Mouse (Mus musculus): Measurements from ENCODE around the gene BC005537. TPM values are rescaled to one million over a fixed set of nuclear protein-coding genes. Genes with fewer than 3 reads are reported as not detected.
"Not testable (repeated sequence)": the region's sequence is repeated elsewhere in the genome, so short reads cannot be mapped to it uniquely, and the experiment has no call there.

BC005537 gene
- total and polyA plus RNA-seq, 2 experiments from 2014 or later: 16.3 to 52.2 TPM

- 4% methylated on average over 21 of the region's 21 CpGs for WGBS
- H3K4me1 ChIP-seq (ENCODE audit: insufficient read depth, low read length): peaks cover 7% of the 10 kb centered on the region; the same call in 1 of the 2 replicates
- ATAC-seq (ENCODE audit: low FRiP score): 0 out of 2 replicates have a peak, but pooled peaks have one; percentile 5
These were observed 30.8 kb downstream of the BC005537 start for GRCm38 (mm10) chr13:24832131-24832810.

GRCm38 (mm10) chr13:24832811-24833155 lies 31.3 kb downstream of the BC005537 start:
- 61% methylated on average over 2 of the region's 2 CpGs for WGBS
- no peaks in the 10 kb centered on the region for H3K36me3 ChIP-seq (ENCODE audit: insufficient read depth, low read length)
- no peak for ATAC-seq (ENCODE audit: low FRiP score)

More at GRCm38 (mm10) chr13:24832131-24832810, 30.8 kb downstream of the BC005537 start:
- peak overlapping the region; percentile 71 for H3K9ac ChIP-seq (replicated peaks; ENCODE audit: low read length, poor library complexity, severe bottlenecking)
- peak overlapping the region; percentile 71 for H3K27ac ChIP-seq (ENCODE audit: low read depth, low read length)
- peak overlapping the region; percentile 72 for H3K4me3 ChIP-seq (ENCODE audit: low read depth, low read length)
- H3K4me2 ChIP-seq (ENCODE audit: low read depth, low read length, poor library complexity, severe bottlenecking): peak overlapping the region; percentile 86
- DNase-seq (ENCODE audit: low spot score): no peak
- H3K27me3 ChIP-seq (ENCODE audit: insufficient read depth, low read length): no peaks in the 10 kb centered on the region
- no peak for TF ChIP-seq CTCF (IDR thresholded peaks at IDR 0.05)
- no peaks in the 10 kb centered on the region for H3K36me3 ChIP-seq (ENCODE audit: insufficient read depth, low read length)
- H3K9me3 ChIP-seq (ENCODE audit: low read length): no peaks in the 10 kb centered on the region

GRCm38 (mm10) chr13:24837765-24838164 lies 36.3 kb downstream of the BC005537 start:
- not testable (repeated sequence) for H3K9ac ChIP-seq (replicated peaks; ENCODE audit: low read length, poor library complexity, severe bottlenecking); H3K4me2 ChIP-seq (ENCODE audit: low read depth, low read length, poor library complexity, severe bottlenecking); ATAC-seq (ENCODE audit: low FRiP score); DNase-seq (ENCODE audit: low spot score); H3K27ac ChIP-seq (ENCODE audit: low read depth, low read length); H3K4me3 ChIP-seq (ENCODE audit: low read depth, low read length); H3K9me3 ChIP-seq (ENCODE audit: low read length); H3K36me3 ChIP-seq (ENCODE audit: insufficient read depth, low read length); H3K4me1 ChIP-seq (ENCODE audit: insufficient read depth, low read length); H3K27me3 ChIP-seq (ENCODE audit: insufficient read depth, low read length)
- WGBS: 94% methylated on average over 8 of the region's 8 CpGs

More at GRCm38 (mm10) chr13:24832811-24833155, 31.3 kb downstream of the BC005537 start:
- Histone ChIP-seq H3K27me3 (ENCODE audit: insufficient read depth, low read length) (no peaks in the 10 kb centered on the region), H3K9ac (replicated peaks; ENCODE audit: low read length, poor library complexity, severe bottlenecking) (peak overlapping the region; percentile 71), H3K27ac (ENCODE audit: low read depth, low read length) (no peak overlapping the region), H3K4me3 (ENCODE audit: low read depth, low read length) (peak overlapping the region; percentile 72), H3K4me1 (ENCODE audit: insufficient read depth, low read length) (peaks cover 7% of the 10 kb centered on the region; the same call in 1 of the 2 replicates), H3K9me3 (ENCODE audit: low read length) (no peaks in the 10 kb centered on the region), H3K4me2 (ENCODE audit: low read depth, low read length, poor library complexity, severe bottlenecking) (peak overlapping the region; percentile 86)
- no peak for DNase-seq (ENCODE audit: low spot score)
- TF ChIP-seq CTCF (IDR thresholded peaks at IDR 0.05): no peak

GRCm38 (mm10) chr13:24839831-24840230 lies 38.4 kb downstream of the BC005537 start:
- Histone ChIP-seq H3K27me3 (ENCODE audit: insufficient read depth, low read length) (no peaks in the 10 kb centered on the region), H3K4me2 (ENCODE audit: low read depth, low read length, poor library complexity, severe bottlenecking) (no peak overlapping the region), H3K9ac (replicated peaks; ENCODE audit: low read length, poor library complexity, severe bottlenecking) (no peak overlapping the region), H3K4me1 (ENCODE audit: insufficient read depth, low read length) (no peaks in the 10 kb centered on the region), H3K27ac (ENCODE audit: low read depth, low read length) (no peak overlapping the region), H3K9me3 (ENCODE audit: low read length) (no peaks in the 10 kb centered on the region), H3K4me3 (ENCODE audit: low read depth, low read length) (no peak overlapping the region), H3K36me3 (ENCODE audit: insufficient read depth, low read length) (no peaks in the 10 kb centered on the region; the same call in 1 of the 2 replicates)
- ATAC-seq (ENCODE audit: low FRiP score) (no peak), DNase-seq (ENCODE audit: low spot score) (no peak)
- no peak for TF ChIP-seq CTCF (IDR thresholded peaks at IDR 0.05)
- 90% methylated on average over 3 of the region's 3 CpGs for WGBS

GRCm38 (mm10) chr13:24841702-24842101 lies 40.2 kb downstream of the BC005537 start:
- ATAC-seq (ENCODE audit: low FRiP score): no peak
- no peak overlapping the region for H3K4me3 ChIP-seq (ENCODE audit: low read depth, low read length)
- no peak for TF ChIP-seq CTCF (IDR thresholded peaks at IDR 0.05)
- WGBS: 93% methylated on average over 3 of the region's 3 CpGs
- H3K4me1 ChIP-seq (ENCODE audit: insufficient read depth, low read length): no peaks in the 10 kb centered on the region
- H3K9me3 ChIP-seq (ENCODE audit: low read length): no peaks in the 10 kb centered on the region
- H3K4me2 ChIP-seq (ENCODE audit: low read depth, low read length, poor library complexity, severe bottlenecking): no peak overlapping the region
- no peaks in the 10 kb centered on the region for H3K27me3 ChIP-seq (ENCODE audit: insufficient read depth, low read length)
- no peak overlapping the region for H3K9ac ChIP-seq (replicated peaks; ENCODE audit: low read length, poor library complexity, severe bottlenecking)
- DNase-seq (ENCODE audit: low spot score): no peak
- no peaks in the 10 kb centered on the region; the same call in 1 of the 2 replicates for H3K36me3 ChIP-seq (ENCODE audit: insufficient read depth, low read length)
- H3K27ac ChIP-seq (ENCODE audit: low read depth, low read length): no peak overlapping the region

Data from midbrain, postnatal 0 days (tissue).